Mouse (Mus musculus) neural tube, embryonic 13.5 days (tissue): ENCODE measurements at regions not wholly inside any gene's neighbourhood (a gene's known extent, or its start where the extent isn't known, plus 50 kb on each side); places are given as distances from the start of the nearest gene placed in this dataset.
A peak's percentile ranks its signal among the peaks of the same experiment; 100 is the strongest.
"Not testable (repeated sequence)": the region's sequence is repeated elsewhere in the genome, so short reads cannot be mapped to it uniquely, and the experiment has no call there.

Experiments used
- ATAC-seq: fragments of 200-750 bp; cut with Nextera tagmentation; 2 replicates; pipeline ENCODE4 v1.8.0; 2017; ENCODE audit warnings: low read depth, mild to moderate bottlenecking, moderate TSS enrichment, moderate library complexity
- H3K27ac ChIP-seq: fragments of 300-500 bp; sonication (generic); replicated peaks from 2 replicates; pipeline ENCODE4 v1.5.1; 2015; ENCODE audit warnings: moderate library complexity, mild to moderate bottlenecking, inconsistent platforms
- H3K27me3 ChIP-seq: fragments of 300-500 bp; sonication (generic); 2 replicates; pipeline ENCODE4 v1.6.1; 2015; ENCODE audit warnings: mild to moderate bottlenecking, inconsistent platforms
- H3K36me3 ChIP-seq: fragments of 300-500 bp; sonication (generic); 2 replicates; pipeline ENCODE4 v1.6.1; 2015; ENCODE audit warnings: mild to moderate bottlenecking, inconsistent platforms
- H3K4me1 ChIP-seq: fragments of 300-500 bp; sonication (generic); replicated peaks from 2 replicates; pipeline ENCODE4 v1.6.1; 2015; ENCODE audit warnings: inconsistent platforms
- H3K4me2 ChIP-seq: fragments of 300-500 bp; sonication (generic); 2 replicates; pipeline ENCODE4 v1.6.1; 2015; ENCODE audit warnings: inconsistent platforms, mild to moderate bottlenecking, moderate library complexity
- H3K4me3 ChIP-seq: fragments of 300-500 bp; sonication (generic); 2 replicates; pipeline ENCODE4 v1.5.1; 2015; ENCODE audit warnings: mild to moderate bottlenecking, inconsistent platforms
- H3K9ac ChIP-seq: fragments of 300-500 bp; sonication (generic); 2 replicates; pipeline ENCODE4 v1.6.1; 2015; ENCODE audit warnings: moderate library complexity, mild to moderate bottlenecking, inconsistent platforms
- H3K9me3 ChIP-seq: fragments of 300-500 bp; sonication (generic); 2 replicates; pipeline ENCODE4 v1.6.1; 2016; ENCODE audit warnings: inconsistent platforms
- WGBS: fragments of 180-500 bp; shearing (Covaris S2); methylation state at CpG from one replicate; pipeline ENCODE4 v1.1.7; 2015; 5-methylcytosine and 5-hydroxymethylcytosine counted together

- WGBS, result 90% methylated on average over 15 of the region's 15 CpGs
- H3K36me3 ChIP-seq, H3K27ac ChIP-seq, H3K4me3 ChIP-seq, H3K9me3 ChIP-seq, H3K4me2 ChIP-seq, H3K27me3 ChIP-seq, H3K4me1 ChIP-seq, H3K9ac ChIP-seq: not testable (repeated sequence)
- peak; percentile 58; the same call in 1 of the 2 replicates for ATAC-seq
These were observed 65.4 kb upstream of the B3galnt2 start for GRCm38 (mm10) chr13:13888847-13889246.

- Histone ChIP-seq H3K4me1 (no peaks in the 10 kb centered on the region), H3K9ac (peak overlapping the region; percentile 68), H3K4me2 (peak overlapping the region; percentile 53), H3K4me3 (peak overlapping the region; percentile 45), H3K36me3 (no peaks in the 10 kb centered on the region), H3K9me3 (no peaks in the 10 kb centered on the region), H3K27me3 (no peaks in the 10 kb centered on the region), H3K27ac (no peak overlapping the region)
- ATAC-seq, result peak; percentile 99
- 22% methylated on average over 17 of the region's 17 CpGs for WGBS
These were observed 64.8 kb upstream of the B3galnt2 start for GRCm38 (mm10) chr13:13889297-13890120.

DNA sequence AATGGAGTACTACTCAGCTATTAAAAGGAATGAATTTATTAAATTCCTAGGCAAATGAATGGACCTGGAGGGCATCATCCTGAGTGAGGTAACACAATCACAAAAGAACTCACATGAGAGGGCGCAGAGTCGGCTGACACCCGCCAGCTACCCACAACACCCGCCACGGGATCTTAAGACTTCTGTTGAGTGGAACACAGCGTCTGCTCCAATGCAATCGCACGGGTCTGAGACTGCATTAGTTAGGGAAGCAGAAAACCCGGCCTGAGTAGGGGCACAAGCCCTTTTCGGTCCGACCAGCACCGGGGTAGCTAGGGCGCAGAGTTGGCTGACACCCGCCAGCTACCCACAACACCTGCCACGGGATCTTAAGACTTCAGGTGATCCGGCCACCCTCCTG lies 52.1 kb upstream of the B3galnt2 start:
- WGBS, result 92% methylated on average over 16 of the region's 16 CpGs
- not testable (repeated sequence) for H3K9me3 ChIP-seq, H3K36me3 ChIP-seq, H3K27ac ChIP-seq, H3K27me3 ChIP-seq, ATAC-seq, H3K9ac ChIP-seq, H3K4me1 ChIP-seq, H3K4me3 ChIP-seq, H3K4me2 ChIP-seq
